Mouse (Mus musculus) 416B (cell line): ENCODE data around the gene Wnt11.
A peak's percentile ranks its signal among the peaks of the same experiment; 100 is the strongest.

ENCODE experiments used
- DNase-seq: peaks from one replicate; pipeline ENCODE4 v3.0.0; 2011; ENCODE audit warnings: low read depth

The Wnt11 gene

GRCm38 (mm10) chr7:98828876-98829275 is 6.0 kb upstream of the Wnt11 start:
- DNase-seq, result no peak

- peak; percentile 28 for DNase-seq
Measured at GRCm38 (mm10) chr7:98831290-98831689, 3.6 kb upstream of the Wnt11 start.

DNA sequence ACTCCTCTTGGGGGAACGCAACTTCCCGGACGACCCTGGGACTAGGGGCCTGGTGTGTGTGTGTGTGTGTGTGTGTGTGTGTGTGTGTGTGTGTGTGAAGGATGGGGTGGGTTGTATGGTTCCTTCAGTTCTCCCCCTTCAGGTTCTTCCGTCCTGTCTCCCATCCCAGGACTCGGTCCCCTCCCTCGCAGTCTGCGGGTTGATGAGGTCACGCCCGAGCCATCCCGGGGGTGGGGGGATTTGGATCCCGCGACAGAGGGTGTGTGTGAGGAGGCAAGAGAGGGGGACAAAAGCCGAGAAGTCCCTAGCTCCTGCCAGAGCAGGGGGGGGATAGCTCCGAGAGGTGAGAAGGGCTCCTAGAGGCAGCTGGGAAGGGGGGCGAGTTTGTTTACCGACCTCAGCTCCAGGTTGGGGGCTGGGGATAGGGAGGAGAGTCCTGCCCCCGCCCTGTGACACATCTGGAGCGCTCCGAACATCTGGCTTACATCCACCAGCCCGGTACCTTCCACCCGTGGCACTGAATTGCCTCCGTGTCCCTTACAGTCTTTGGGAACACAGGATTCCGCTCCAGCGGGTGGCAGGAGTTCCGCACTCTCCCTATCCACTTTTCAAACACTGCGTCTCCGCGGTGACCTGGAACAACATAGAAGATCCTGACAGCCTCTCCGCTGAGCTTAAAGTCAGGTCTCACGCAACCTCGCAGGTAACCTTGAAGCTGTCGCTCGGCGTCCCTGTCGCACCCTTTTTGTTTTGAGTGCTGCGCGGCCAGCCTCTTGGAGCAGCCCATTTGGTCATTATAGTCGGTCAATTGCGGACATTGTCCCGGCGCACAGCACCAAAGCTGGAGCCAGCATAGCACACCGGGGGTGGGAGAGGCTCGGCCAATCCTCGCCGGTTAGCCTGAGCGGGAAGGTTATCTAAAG is 868 bp downstream of the Wnt11 start:
- no peak for DNase-seq

DNA sequence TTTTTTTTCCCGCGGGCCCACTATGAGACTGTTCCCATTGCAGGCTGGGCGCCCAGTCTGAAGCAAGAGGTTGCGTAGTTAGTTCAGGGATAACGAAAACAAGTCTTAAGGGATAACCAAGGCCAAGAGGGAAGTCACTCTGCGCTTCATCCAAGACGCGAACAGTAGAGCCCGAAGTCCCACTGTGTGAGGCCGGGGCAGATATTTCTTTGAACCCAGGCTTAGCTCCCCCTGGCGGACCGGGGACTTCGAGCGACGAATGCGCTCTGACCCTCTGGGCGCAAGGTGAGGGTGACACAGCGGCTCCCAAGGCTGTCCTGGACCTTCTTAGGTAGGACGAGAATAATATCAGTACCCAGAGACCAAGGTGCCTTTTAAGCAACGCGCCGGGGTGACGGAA is 1.7 kb downstream of the Wnt11 start:
- DNase-seq, result no peak

DNA sequence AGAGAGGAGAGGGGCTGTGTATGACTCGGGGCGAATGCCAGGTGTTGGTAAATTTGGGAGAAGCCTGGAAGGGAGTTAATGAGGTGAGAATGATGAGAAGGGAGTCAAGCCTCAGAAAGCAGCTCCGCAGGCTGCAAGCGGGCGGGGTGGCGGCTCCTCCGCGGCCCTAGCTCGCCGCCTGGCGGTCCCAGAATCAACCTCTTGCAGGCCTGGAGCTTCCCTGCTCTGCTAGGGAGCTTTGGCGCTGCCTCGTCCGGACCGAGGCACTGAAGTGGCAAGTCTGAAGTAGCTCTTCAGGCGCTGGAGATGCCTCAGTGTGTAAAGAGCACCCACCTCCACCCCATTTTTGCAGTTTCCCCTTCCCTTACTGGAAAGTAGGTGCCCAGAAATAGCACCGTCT is 3.0 kb downstream of the Wnt11 start:
- DNase-seq, result no peak

DNA sequence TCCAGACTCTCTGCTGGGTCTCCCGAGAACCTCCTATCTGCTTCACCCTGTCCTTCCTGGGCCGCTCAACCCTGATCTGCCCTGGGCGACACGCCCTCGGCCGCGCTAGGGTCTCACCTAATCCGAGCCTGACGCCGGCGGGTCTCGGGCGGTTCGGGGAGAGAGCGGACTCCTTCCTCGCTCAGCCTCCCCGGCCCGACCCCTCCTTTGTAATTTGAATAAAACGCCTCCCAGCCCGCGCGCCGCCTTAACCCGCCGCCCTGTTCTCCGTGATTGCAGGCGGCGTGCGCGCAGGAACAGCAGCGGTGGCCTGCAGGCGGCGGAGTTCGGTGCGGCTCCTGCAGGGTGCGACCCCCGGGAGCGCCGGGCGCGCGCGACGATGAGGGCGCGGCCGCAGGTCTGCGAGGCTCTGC is 3.8 kb downstream of the Wnt11 start:
- no peak for DNase-seq

DNA sequence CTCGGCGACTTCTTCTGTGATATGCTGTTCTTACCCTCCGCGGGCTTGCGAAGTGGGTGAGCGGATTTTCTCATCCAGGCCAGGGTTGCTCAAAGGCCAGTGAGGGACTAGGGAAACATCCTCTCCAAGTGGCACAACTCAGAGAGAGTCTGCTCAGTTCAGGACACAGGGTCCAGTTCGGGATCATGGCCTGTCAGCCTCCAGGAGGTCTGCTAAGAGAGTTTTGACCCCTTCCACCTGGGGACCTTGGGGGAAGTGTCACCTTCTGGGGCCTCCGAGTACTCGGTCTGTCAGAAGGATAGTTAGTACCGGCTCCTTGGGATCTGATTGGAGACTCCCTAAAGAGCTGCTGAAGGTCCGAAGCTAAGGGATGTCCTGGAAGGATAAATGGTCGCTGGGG is 4.4 kb downstream of the Wnt11 start:
- DNase-seq, result no peak

GRCm38 (mm10) chr7:98840771-98841170 is 5.9 kb downstream of the Wnt11 start:
- peak; percentile 34 for DNase-seq

- peak; percentile 33 for DNase-seq
Measured at GRCm38 (mm10) chr7:98841802-98842201, 6.9 kb downstream of the Wnt11 start.

DNA sequence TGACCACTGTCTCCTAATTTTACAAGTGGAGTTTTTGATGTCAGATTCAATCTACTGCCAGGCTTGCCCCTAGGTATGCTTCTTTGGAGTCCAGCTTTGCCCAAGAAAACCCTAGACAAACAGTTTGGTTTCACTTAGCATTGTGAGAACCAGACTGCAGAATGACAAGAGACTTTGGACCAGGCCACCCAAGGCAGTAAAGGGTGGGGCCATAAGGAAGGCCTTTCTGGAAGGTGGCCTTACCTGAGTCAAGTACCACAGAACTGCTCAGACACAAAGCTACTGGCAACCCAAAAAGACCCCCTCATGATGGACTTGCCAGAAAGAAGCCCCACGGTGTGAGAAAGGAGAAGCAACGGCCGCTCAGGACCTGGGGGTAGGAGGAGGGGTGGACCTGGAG is 8.1 kb downstream of the Wnt11 start:
- no peak for DNase-seq

- DNase-seq, result no peak
Measured at GRCm38 (mm10) chr7:98843649-98844048, 8.7 kb downstream of the Wnt11 start.

- DNase-seq, result peak; percentile 89
Measured at GRCm38 (mm10) chr7:98848899-98849640, 14.2 kb downstream of the Wnt11 start.

- no peak for DNase-seq
Measured at GRCm38 (mm10) chr7:98850388-98850787, 15.5 kb downstream of the Wnt11 start.

- no peak for DNase-seq
Measured at GRCm38 (mm10) chr7:98851220-98851619, 16.3 kb downstream of the Wnt11 start.

DNA sequence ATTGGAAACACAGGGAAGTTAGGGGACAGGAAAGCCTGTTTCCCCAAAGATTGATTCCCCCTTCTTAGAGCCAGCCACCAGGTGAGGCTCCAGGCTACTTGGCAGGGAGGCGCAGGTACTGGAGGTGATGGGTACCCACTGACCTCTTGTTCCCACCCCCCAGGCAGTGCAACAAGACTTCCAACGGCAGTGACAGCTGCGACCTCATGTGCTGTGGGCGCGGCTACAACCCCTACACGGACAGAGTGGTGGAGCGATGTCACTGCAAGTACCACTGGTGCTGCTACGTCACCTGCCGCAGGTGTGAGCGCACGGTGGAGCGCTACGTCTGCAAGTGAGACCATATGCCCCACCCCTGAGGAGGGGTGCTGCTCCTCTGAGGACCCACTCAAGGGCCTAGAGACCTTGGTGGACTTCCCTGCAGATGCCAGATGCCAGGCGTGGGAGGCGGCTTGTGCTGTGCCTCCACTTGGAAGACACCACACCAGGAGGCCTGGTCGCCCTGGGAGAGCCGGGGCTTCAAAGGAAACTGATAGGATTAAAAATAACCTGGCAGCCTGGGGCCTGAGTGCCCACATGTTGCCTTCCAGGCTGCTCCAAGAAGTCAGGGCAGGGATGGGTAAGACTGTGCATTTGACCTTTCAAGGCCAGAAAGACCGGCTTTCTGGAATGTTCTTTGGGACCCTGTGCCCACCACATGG is 18.2 kb downstream of the Wnt11 start:
- no peak for DNase-seq

- DNase-seq, result no peak
Measured at GRCm38 (mm10) chr7:98853806-98854205, 18.9 kb downstream of the Wnt11 start.

DNA sequence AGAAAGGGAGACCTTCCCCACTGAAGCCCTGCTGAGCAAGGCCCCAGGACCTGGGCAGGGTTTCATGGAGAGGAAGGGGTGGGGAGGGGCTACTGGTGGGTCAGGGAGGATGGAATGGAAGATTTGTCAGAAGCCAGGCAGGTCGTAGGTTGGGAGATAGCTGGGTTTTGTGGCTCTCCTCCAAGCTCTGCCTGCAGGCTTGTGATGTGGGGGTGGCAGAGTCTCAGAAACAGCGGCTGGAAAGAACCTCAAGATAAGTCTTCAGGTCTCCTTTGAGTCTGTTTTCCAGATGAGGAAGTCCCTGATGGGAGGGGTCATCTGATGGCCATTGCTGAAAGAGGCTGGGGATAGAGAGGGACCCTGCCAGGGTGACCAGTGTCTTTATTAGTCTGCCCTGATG is 20.5 kb downstream of the Wnt11 start:
- DNase-seq, result no peak

GRCm38 (mm10) chr7:98856128-98856527 is 21.2 kb downstream of the Wnt11 start:
- no peak for DNase-seq

GRCm38 (mm10) chr7:98857094-98857493 is 22.2 kb downstream of the Wnt11 start:
- no peak for DNase-seq

DNA sequence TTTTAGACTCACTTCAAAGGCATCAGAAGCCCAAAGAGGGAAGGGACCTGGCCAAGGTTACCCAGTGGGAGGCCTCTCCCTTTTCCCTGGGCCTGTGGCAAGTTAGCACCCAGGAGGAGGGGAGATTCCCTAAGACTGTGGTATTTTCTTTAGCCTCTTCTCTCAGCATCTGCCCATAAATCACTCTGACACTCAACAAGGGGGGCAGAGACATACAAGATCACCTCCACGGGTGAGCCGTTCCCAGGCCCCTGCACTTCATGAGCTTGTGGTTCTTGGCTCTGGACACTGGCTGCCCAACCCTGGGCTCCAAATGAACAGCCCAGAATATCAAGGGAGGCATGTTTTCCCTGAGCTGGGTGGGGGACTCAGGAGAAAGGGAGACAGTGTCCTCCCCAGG is 26.1 kb downstream of the Wnt11 start:
- no peak for DNase-seq

- no peak for DNase-seq
Measured at GRCm38 (mm10) chr7:98862994-98863393, 28.1 kb downstream of the Wnt11 start.

GRCm38 (mm10) chr7:98863969-98864718 is 29.2 kb downstream of the Wnt11 start:
- no peak for DNase-seq
